Mouse (Mus musculus) adrenal gland (tissue): Measurements from ENCODE around the gene 1700008O03Rik.

Experiments
- intact Hi-C: fragments of 180-260 bp; cut with DNase I; formaldehyde crosslinking; loops from one replicate; pipeline ENCODE4 v1.15.1; 2025

Gene 1700008O03Rik

DNA sequence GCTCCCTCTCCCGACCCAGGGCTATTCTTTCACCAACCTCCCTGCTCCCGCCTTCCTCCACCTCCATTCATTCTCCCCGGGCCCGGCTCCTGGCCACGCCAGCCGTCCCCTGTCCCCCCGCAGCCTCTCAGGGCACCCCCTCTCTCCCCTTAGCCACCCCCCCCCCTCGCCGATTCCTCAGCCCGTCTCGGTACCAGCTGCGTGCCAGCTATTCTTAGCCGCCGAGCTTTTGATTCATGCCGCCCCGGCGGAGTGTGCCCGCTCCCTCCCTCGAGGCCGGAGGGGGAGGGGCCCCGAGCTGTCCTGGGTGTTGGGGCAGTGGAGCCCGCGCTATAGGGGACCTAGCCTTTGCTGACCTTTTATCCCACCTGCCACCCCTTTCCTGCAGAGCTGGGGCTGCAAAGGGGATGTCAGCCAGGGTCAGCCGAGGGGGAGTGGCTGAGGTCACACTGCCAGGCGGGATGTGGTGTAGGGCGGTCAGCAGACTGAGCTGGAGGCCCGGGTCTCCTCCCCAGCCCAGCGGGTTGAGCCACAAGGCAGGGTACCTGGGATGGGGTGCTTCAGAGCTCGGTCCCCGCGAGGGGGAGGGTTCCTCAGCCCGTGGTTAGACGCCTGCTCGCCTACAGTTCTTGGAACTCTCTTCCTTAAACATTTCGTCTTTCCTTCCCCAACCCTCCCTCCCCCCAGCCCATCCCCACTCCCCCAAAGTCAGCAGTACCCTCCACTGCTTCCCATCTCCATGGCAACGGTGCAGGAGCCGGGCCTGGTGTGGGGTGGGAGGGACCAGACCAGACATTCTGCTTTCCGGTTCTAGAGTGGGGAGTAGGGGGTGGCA is 74.5 kb downstream of the 1700008O03Rik start:
- intact Hi-C loops, result no loop called here

DNA sequence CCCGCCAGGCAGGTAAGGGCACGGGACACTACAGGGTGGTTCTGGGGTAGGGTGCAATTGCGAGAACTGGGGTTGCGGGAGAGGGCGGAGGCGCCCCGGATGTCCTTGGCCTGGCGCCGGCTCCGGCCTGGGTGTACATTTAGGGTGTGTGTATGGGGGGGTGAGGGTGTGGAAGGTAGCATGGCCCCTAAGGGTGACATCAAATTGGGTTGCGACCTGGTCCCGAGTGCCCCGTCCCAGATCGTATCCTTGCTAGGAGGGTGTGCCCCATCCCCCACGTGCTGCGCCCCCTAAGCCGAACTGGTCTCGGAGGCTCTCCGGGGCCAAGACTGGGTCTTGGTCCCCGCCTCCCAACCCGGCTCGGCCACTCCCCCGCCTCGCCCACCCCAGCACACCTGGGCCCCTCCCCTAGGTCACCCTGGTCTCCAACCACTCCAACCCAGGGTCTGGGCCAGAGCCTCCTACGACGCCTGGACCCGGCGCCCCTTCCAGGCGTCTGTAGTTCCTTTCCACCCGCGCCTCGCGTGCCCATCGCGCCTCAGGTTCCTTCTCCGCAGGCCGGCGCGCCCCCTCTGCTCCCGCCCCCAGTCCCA is 75.2 kb downstream of the 1700008O03Rik start:
- intact Hi-C loops, result no loop called here
